Mouse (Mus musculus) liver, embryonic 14.5 days (tissue): ENCODE results near the gene Bend5. TPM values are rescaled to one million over a fixed set of nuclear protein-coding genes. Genes with fewer than 3 reads are reported as not detected.

Experiments used
- ATAC-seq: fragments of 200-750 bp; cut with Nextera tagmentation; 2 replicates; pipeline ENCODE4 v1.8.0; 2017; ENCODE audit warnings: moderate number of reproducible peaks, mild to moderate bottlenecking, moderate library complexity; ENCODE audit not compliant: insufficient read depth
- DNase-seq, 3 experiments: peaks; one replicate each; pipeline ENCODE4 v3.0.0-alpha.2; 2012 to 2013; ENCODE audit warnings: low read depth in 3 of 3, low spot score in 3 of 3
- H3K27ac ChIP-seq: fragments of 300-500 bp; sonication (generic); 2 replicates; pipeline ENCODE4 v1.5.1; 2014; ENCODE audit warnings: moderate library complexity, mild to moderate bottlenecking, control low read depth, inconsistent platforms
- H3K27me3 ChIP-seq: fragments of 300-500 bp; sonication (generic); 2 replicates; pipeline ENCODE4 v1.6.1; 2014; ENCODE audit warnings: mild to moderate bottlenecking, low read length, moderate library complexity; ENCODE audit not compliant: control insufficient read depth, insufficient read depth
- H3K36me3 ChIP-seq: fragments of 300-500 bp; sonication (generic); replicated peaks from 2 replicates; pipeline ENCODE4 v1.6.1; 2014; ENCODE audit warnings: low read depth; ENCODE audit not compliant: control insufficient read depth, insufficient read depth
- H3K4me1 ChIP-seq, 2 experiments: fragments of 200-500 bp in 1 of 2; fragments of 300-500 bp in 1 of 2; sonication (generic) in 1 of 2; replicated peaks; 2 replicates each; pipeline ENCODE4 v1.6.1; 2012 to 2014; ENCODE audit warnings: antibody characterized with exemption in 1 of 2, inconsistent platforms in 1 of 2, low read length in 1 of 2; ENCODE audit not compliant: control insufficient read depth in 2 of 2, insufficient read depth in 2 of 2
- H3K4me2 ChIP-seq: fragments of 300-500 bp; sonication (generic); 2 replicates; pipeline ENCODE4 v1.6.1; 2014; ENCODE audit warnings: low read depth, mild to moderate bottlenecking, control low read depth, moderate library complexity
- H3K4me3 ChIP-seq, 2 experiments: fragments of 200-500 bp in 1 of 2; fragments of 300-500 bp in 1 of 2; sonication (generic) in 1 of 2; 2 replicates each; pipeline ENCODE4 v1.5.1; 2012 to 2014; ENCODE audit warnings: low read depth in 2 of 2, low read length in 2 of 2, mild to moderate bottlenecking in 2 of 2, control low read depth in 1 of 2, inconsistent platforms in 1 of 2, moderate library complexity in 1 of 2; ENCODE audit not compliant: insufficient read depth in 1 of 2
- H3K9ac ChIP-seq: fragments of 300-500 bp; sonication (generic); replicated peaks from 2 replicates; pipeline ENCODE4 v1.6.1; 2014; ENCODE audit warnings: mild to moderate bottlenecking, control low read depth, moderate library complexity
- H3K9me3 ChIP-seq: fragments of 300-500 bp; sonication (generic); 2 replicates; pipeline ENCODE4 v1.6.1; 2016; ENCODE audit warnings: low read length, mixed read lengths; ENCODE audit not compliant: control insufficient read depth
- CTCF ChIP-seq: IDR thresholded peaks from 2 replicates; pipeline ENCODE4 v1.5.1; 2016; ENCODE audit warnings: antibody characterized with exemption, low read depth, control low read depth
- EP300 ChIP-seq: IDR thresholded peaks from 2 replicates; pipeline ENCODE4 v1.6.1; 2016; ENCODE audit warnings: antibody characterized with exemption, low read depth
- WGBS: fragments of 180-500 bp; shearing (Covaris S2); extraction: QIAGEN DNeasy Blood & Tissue Kit; methylation state at CpG from one replicate; pipeline ENCODE4 v1.1.7; 2014; ENCODE audit not compliant: insufficient replicate concordance; 5-methylcytosine and 5-hydroxymethylcytosine counted together
- polyA plus RNA-seq, 2 experiments: library from polyadenylated mRNA; depleted of rRNA in 1 of 2; stranded (reverse) in 1 of 2; unstranded in 1 of 2; fragments of >200 nt; fragmentation: Nextera tagmentation in 1 of 2; extraction: Ambion mirVana in 1 of 2; gene quantifications; 2 replicates each; pipeline versions ENCODE4 v1.2.1 to v1.2.3; 2012 to 2014

Gene Bend5
- polyA plus RNA-seq, 2 experiments: 0.32 to 0.47 TPM

GRCm38 (mm10) chr4:111420955-111421354 lies 6.1 kb downstream of the Bend5 start:
- no peak overlapping the region for H3K4me2 ChIP-seq
- no peaks in the 10 kb centered on the region; the same call in none of the 2 replicates for H3K27me3 ChIP-seq
- TF ChIP-seq CTCF (no peak), EP300 (no peak)
- H3K27ac ChIP-seq: no peak overlapping the region
- no peaks in the 10 kb centered on the region for H3K9me3 ChIP-seq
- no peaks in the 10 kb centered on the region for H3K4me1 ChIP-seq
- DNase-seq (no peak), ATAC-seq (no peak)
- H3K9ac ChIP-seq: no peak overlapping the region
- no peaks in the 10 kb centered on the region for H3K36me3 ChIP-seq
- H3K4me3 ChIP-seq: no peak overlapping the region
- WGBS: 40% methylated on average over 4 of the region's 4 CpGs

GRCm38 (mm10) chr4:111421785-111422184 lies 7.0 kb downstream of the Bend5 start:
- ATAC-seq: no peak
- H3K9ac ChIP-seq: no peak overlapping the region

GRCm38 (mm10) chr4:111424371-111424950 lies 9.7 kb downstream of the Bend5 start:
- DNase-seq (no peak), ATAC-seq (no peak)
- Histone ChIP-seq H3K36me3 (no peaks in the 10 kb centered on the region), H3K4me3 (no peak overlapping the region), H3K27me3 (no peaks in the 10 kb centered on the region), H3K27ac (no peak overlapping the region), H3K4me1 (no peaks in the 10 kb centered on the region), H3K9me3 (no peaks in the 10 kb centered on the region), H3K4me2 (no peak overlapping the region), H3K9ac (no peak overlapping the region)
- TF ChIP-seq CTCF: no peak
- WGBS: 66% methylated on average over 1 of the region's 1 CpGs

More at GRCm38 (mm10) chr4:111421785-111422184, 7.0 kb downstream of the Bend5 start:
- Histone ChIP-seq H3K4me1 (no peaks in the 10 kb centered on the region), H3K27me3 (no peaks in the 10 kb centered on the region), H3K4me3 (no peak overlapping the region), H3K27ac (no peak overlapping the region), H3K36me3 (no peaks in the 10 kb centered on the region), H3K4me2 (no peak overlapping the region), H3K9me3 (no peaks in the 10 kb centered on the region)
- 54% methylated on average over 6 of the region's 6 CpGs for WGBS
- no peak for DNase-seq
- TF ChIP-seq CTCF: no peak
- no peak for TF ChIP-seq EP300

- DNase-seq (no peak), ATAC-seq (no peak)
- no peak overlapping the region for H3K4me3 ChIP-seq
- H3K9me3 ChIP-seq: no peaks in the 10 kb centered on the region
- no peaks in the 10 kb centered on the region for H3K27me3 ChIP-seq
- WGBS: 16% methylated on average over 6 of the region's 6 CpGs
- no peak overlapping the region for H3K4me2 ChIP-seq
- no peak overlapping the region for H3K27ac ChIP-seq
- H3K9ac ChIP-seq: no peak overlapping the region
- no peaks in the 10 kb centered on the region for H3K4me1 ChIP-seq
- no peak for TF ChIP-seq CTCF
- TF ChIP-seq EP300: no peak
- no peaks in the 10 kb centered on the region for H3K36me3 ChIP-seq
Observed at GRCm38 (mm10) chr4:111425170-111425569, 10.4 kb downstream of the Bend5 start.

GRCm38 (mm10) chr4:111431186-111431585 lies 16.4 kb downstream of the Bend5 start:
- H3K27me3 ChIP-seq: no peaks in the 10 kb centered on the region
- H3K9me3 ChIP-seq: no peaks in the 10 kb centered on the region
- H3K4me2 ChIP-seq: no peak overlapping the region
- no peak for TF ChIP-seq EP300
- no peak for TF ChIP-seq CTCF
- H3K4me3 ChIP-seq: no peak overlapping the region
- no peak overlapping the region for H3K27ac ChIP-seq
- 71% methylated on average over 2 of the region's 2 CpGs for WGBS
- H3K4me1 ChIP-seq: no peaks in the 10 kb centered on the region
- DNase-seq (no peak), ATAC-seq (no peak)
- H3K9ac ChIP-seq: no peak overlapping the region
- H3K36me3 ChIP-seq: no peaks in the 10 kb centered on the region
